Mouse (Mus musculus) limb, embryonic 10.5 days (tissue): Measurements from ENCODE around the gene Enc1. TPM values are rescaled to one million over a fixed set of nuclear protein-coding genes. Genes with fewer than 3 reads are reported as not detected.
A peak's percentile ranks its signal among the peaks of the same experiment; 100 is the strongest.

Experiments
- DNase-seq: peaks from one replicate; pipeline ENCODE4 v3.0.0-alpha.2; 2017; ENCODE audit warnings: low spot score
- H3K27ac ChIP-seq: fragments of 300-500 bp; sonication (generic); 2 replicates; pipeline ENCODE4 v1.5.1; 2016; ENCODE audit warnings: mild to moderate bottlenecking
- H3K27me3 ChIP-seq: fragments of 300-500 bp; sonication (generic); 2 replicates; pipeline ENCODE4 v1.6.1; 2016; ENCODE audit warnings: low read depth, mild to moderate bottlenecking; ENCODE audit not compliant: poor library complexity, severe bottlenecking
- H3K36me3 ChIP-seq: fragments of 300-500 bp; sonication (generic); 2 replicates; pipeline ENCODE4 v1.6.1; 2016; ENCODE audit warnings: mild to moderate bottlenecking, moderate library complexity
- H3K4me1 ChIP-seq: fragments of 300-500 bp; sonication (generic); 2 replicates; pipeline ENCODE4 v1.6.1; 2016
- H3K4me3 ChIP-seq: fragments of 300-500 bp; sonication (generic); 2 replicates; pipeline ENCODE4 v1.5.1; 2016; ENCODE audit warnings: mild to moderate bottlenecking, moderate library complexity
- H3K9me3 ChIP-seq: fragments of 300-500 bp; sonication (generic); replicated peaks from 2 replicates; pipeline ENCODE4 v1.6.1; 2016; ENCODE audit warnings: mild to moderate bottlenecking
- WGBS: fragments of 180-500 bp; shearing (Covaris S2); methylation state at CpG from one replicate; pipeline ENCODE4 v1.1.7; 2016; 5-methylcytosine and 5-hydroxymethylcytosine counted together
- polyA plus RNA-seq: library from polyadenylated mRNA; unstranded; fragments of >200 nt; fragmentation: Nextera tagmentation; extraction: Ambion mirVana; gene quantifications from 2 replicates; pipeline ENCODE4 v1.2.1, GENCODE M21; 2016

The Enc1 gene
- 2.5 and 4.3 TPM in 2 replicates for polyA plus RNA-seq

- peaks cover 72% of the 10 kb centered on the region for H3K4me1 ChIP-seq
- peak within 1 kb of the TSS; percentile 97 for H3K27ac ChIP-seq
- H3K27me3 ChIP-seq = no peaks in the 10 kb centered on the region
- H3K9me3 ChIP-seq = no peaks in the 10 kb centered on the region
- peak within 1 kb of the TSS; percentile 82 for H3K4me3 ChIP-seq
- peaks cover 16% of the 10 kb centered on the region for H3K36me3 ChIP-seq
- peak; percentile 94 for DNase-seq
- WGBS = under 1% methylated on average over 82 of the region's 89 CpGs
These were observed at the start of gene Enc1 for GRCm38 (mm10) chr13:97240965-97241786. TSS of gene Enc1 (plus strand) at chr13:97241105.

GRCm38 (mm10) chr13:97192649-97193048 lies 48.3 kb upstream of the Enc1 start:
- Histone ChIP-seq H3K4me3 (no peak overlapping the region), H3K36me3 (no peaks in the 10 kb centered on the region), H3K27ac (no peak overlapping the region), H3K4me1 (peaks cover 9% of the 10 kb centered on the region), H3K27me3 (0 out of 2 replicates have a peak, but pooled peaks cover 9% of the 10 kb centered on the region), H3K9me3 (no peaks in the 10 kb centered on the region)
- WGBS = 90% methylated on average over 11 of the region's 11 CpGs
- no peak for DNase-seq

GRCm38 (mm10) chr13:97193420-97193819 lies 47.5 kb upstream of the Enc1 start:
- no peak overlapping the region for H3K4me3 ChIP-seq
- no peaks in the 10 kb centered on the region for H3K9me3 ChIP-seq
- peaks cover 17% of the 10 kb centered on the region for H3K4me1 ChIP-seq
- no peak overlapping the region for H3K27ac ChIP-seq
- H3K27me3 ChIP-seq = 0 out of 2 replicates have a peak, but pooled peaks cover 9% of the 10 kb centered on the region
- H3K36me3 ChIP-seq = no peaks in the 10 kb centered on the region
- WGBS = 78% methylated on average over 7 of the region's 7 CpGs
- DNase-seq = no peak

- H3K4me1 ChIP-seq = peaks cover 19% of the 10 kb centered on the region
- H3K27me3 ChIP-seq = 0 out of 2 replicates have a peak, but pooled peaks cover 9% of the 10 kb centered on the region
- no peak overlapping the region for H3K27ac ChIP-seq
- no peaks in the 10 kb centered on the region for H3K36me3 ChIP-seq
- DNase-seq = no peak
- no peaks in the 10 kb centered on the region for H3K9me3 ChIP-seq
- H3K4me3 ChIP-seq = no peak overlapping the region
- 63% methylated on average over 12 of the region's 12 CpGs for WGBS
These were observed 44.5 kb upstream of the Enc1 start for GRCm38 (mm10) chr13:97196186-97196924.

- peaks cover 19% of the 10 kb centered on the region for H3K4me1 ChIP-seq
- DNase-seq = no peak
- no peaks in the 10 kb centered on the region for H3K36me3 ChIP-seq
- H3K9me3 ChIP-seq = no peaks in the 10 kb centered on the region
- H3K27ac ChIP-seq = no peak overlapping the region
- H3K27me3 ChIP-seq = 0 out of 2 replicates have a peak, but pooled peaks cover 9% of the 10 kb centered on the region
- WGBS = 90% methylated on average over 2 of the region's 2 CpGs
- no peak overlapping the region for H3K4me3 ChIP-seq
These were observed 44.0 kb upstream of the Enc1 start for GRCm38 (mm10) chr13:97196925-97197218.

- under 1% methylated on average over 45 of the region's 45 CpGs for WGBS
- peak; percentile 91 for DNase-seq
- no peaks in the 10 kb centered on the region for H3K36me3 ChIP-seq
- H3K27me3 ChIP-seq = 0 out of 2 replicates have a peak, but pooled peaks cover 9% of the 10 kb centered on the region
- peak within 1 kb of the TSS; percentile 89 for H3K27ac ChIP-seq
- H3K4me1 ChIP-seq = peaks cover 19% of the 10 kb centered on the region
- H3K4me3 ChIP-seq = peak within 1 kb of the TSS; percentile 70
- no peaks in the 10 kb centered on the region for H3K9me3 ChIP-seq
These were observed 42.9 kb upstream of the Enc1 start, which contains the start of gene Hexb for GRCm38 (mm10) chr13:97197932-97198562. TSS of gene Hexb (minus strand) at chr13:97198357.

GRCm38 (mm10) chr13:97199123-97199522 lies 41.8 kb upstream of the Enc1 start:
- Histone ChIP-seq H3K36me3 (no peaks in the 10 kb centered on the region), H3K27ac (no peak overlapping the region), H3K27me3 (0 out of 2 replicates have a peak, but pooled peaks cover 9% of the 10 kb centered on the region), H3K4me3 (no peak overlapping the region), H3K9me3 (no peaks in the 10 kb centered on the region), H3K4me1 (peaks cover 19% of the 10 kb centered on the region)
- 91% methylated on average over 2 of the region's 2 CpGs for WGBS
- DNase-seq = no peak

- Histone ChIP-seq H3K36me3 (no peaks in the 10 kb centered on the region), H3K4me1 (peaks cover 29% of the 10 kb centered on the region), H3K27ac (no peak overlapping the region), H3K4me3 (no peak overlapping the region), H3K9me3 (no peaks in the 10 kb centered on the region), H3K27me3 (0 out of 2 replicates have a peak, but pooled peaks cover 9% of the 10 kb centered on the region)
- no peak for DNase-seq
- 80% methylated on average over 7 of the region's 7 CpGs for WGBS
These were observed 39.8 kb upstream of the Enc1 start for GRCm38 (mm10) chr13:97201076-97201475.

GRCm38 (mm10) chr13:97201896-97202295 lies 39.0 kb upstream of the Enc1 start:
- 82% methylated on average over 4 of the region's 4 CpGs for WGBS
- Histone ChIP-seq H3K27ac (no peak overlapping the region), H3K4me1 (peaks cover 27% of the 10 kb centered on the region), H3K36me3 (no peaks in the 10 kb centered on the region), H3K27me3 (0 out of 2 replicates have a peak, but pooled peaks cover 1% of the 10 kb centered on the region), H3K4me3 (no peak overlapping the region), H3K9me3 (no peaks in the 10 kb centered on the region)
- no peak for DNase-seq

GRCm38 (mm10) chr13:97205052-97205701 lies 35.7 kb upstream of the Enc1 start:
- WGBS = 15% methylated on average over 18 of the region's 18 CpGs
- Histone ChIP-seq H3K27ac (peak overlapping the region; percentile 63; the same call in 1 of the 2 replicates), H3K4me3 (peak overlapping the region; percentile 42), H3K9me3 (no peaks in the 10 kb centered on the region), H3K27me3 (no peaks in the 10 kb centered on the region), H3K36me3 (no peaks in the 10 kb centered on the region), H3K4me1 (peaks cover 16% of the 10 kb centered on the region; the same call in 1 of the 2 replicates)
- peak; percentile 83 for DNase-seq

GRCm38 (mm10) chr13:97206046-97206445 lies 34.9 kb upstream of the Enc1 start:
- H3K36me3 ChIP-seq = no peaks in the 10 kb centered on the region
- H3K4me3 ChIP-seq = no peak overlapping the region
- no peaks in the 10 kb centered on the region for H3K9me3 ChIP-seq
- WGBS = 93% methylated on average over 2 of the region's 2 CpGs
- H3K4me1 ChIP-seq = peaks cover 16% of the 10 kb centered on the region; the same call in 1 of the 2 replicates
- no peak for DNase-seq
- no peak overlapping the region for H3K27ac ChIP-seq
- H3K27me3 ChIP-seq = no peaks in the 10 kb centered on the region

GRCm38 (mm10) chr13:97207472-97208111 lies 33.3 kb upstream of the Enc1 start:
- H3K9me3 ChIP-seq = no peaks in the 10 kb centered on the region
- no peak for DNase-seq
- 90% methylated on average over 7 of the region's 7 CpGs for WGBS
- H3K27ac ChIP-seq = no peak overlapping the region
- H3K36me3 ChIP-seq = no peaks in the 10 kb centered on the region
- no peak overlapping the region for H3K4me3 ChIP-seq
- H3K27me3 ChIP-seq = no peaks in the 10 kb centered on the region
- H3K4me1 ChIP-seq = peaks cover 29% of the 10 kb centered on the region
